Mouse (Mus musculus): ENCODE results near the gene Pak7. TPM values are rescaled to one million over a fixed set of nuclear protein-coding genes. Genes with fewer than 3 reads are reported as not detected.
A peak's percentile ranks its signal among the peaks of the same experiment; 100 is the strongest.

Pak7 gene
- polyA plus RNA-seq, 1 experiment from 2014 or later, result 1.1 TPM

- Histone ChIP-seq H3K9me3 (no peaks in the 10 kb centered on the region), H3K27me3 (replicated peaks) (peaks cover 15% of the 10 kb centered on the region), H3K27ac (no peak overlapping the region), H3K9ac (no peak overlapping the region), H3K4me2 (no peak overlapping the region), H3K4me3 (replicated peaks) (no peak overlapping the region), H3K4me1 (no peaks in the 10 kb centered on the region), H3K36me3 (no peaks in the 10 kb centered on the region)
- 94% methylated on average over 1 of the region's 1 CpGs for WGBS
- ATAC-seq (ENCODE audit: insufficient read depth, low FRiP score, low read depth), result no peak
Measured at GRCm38 (mm10) chr2:136064356-136064755, 323.4 kb downstream of the Pak7 start.

DNA sequence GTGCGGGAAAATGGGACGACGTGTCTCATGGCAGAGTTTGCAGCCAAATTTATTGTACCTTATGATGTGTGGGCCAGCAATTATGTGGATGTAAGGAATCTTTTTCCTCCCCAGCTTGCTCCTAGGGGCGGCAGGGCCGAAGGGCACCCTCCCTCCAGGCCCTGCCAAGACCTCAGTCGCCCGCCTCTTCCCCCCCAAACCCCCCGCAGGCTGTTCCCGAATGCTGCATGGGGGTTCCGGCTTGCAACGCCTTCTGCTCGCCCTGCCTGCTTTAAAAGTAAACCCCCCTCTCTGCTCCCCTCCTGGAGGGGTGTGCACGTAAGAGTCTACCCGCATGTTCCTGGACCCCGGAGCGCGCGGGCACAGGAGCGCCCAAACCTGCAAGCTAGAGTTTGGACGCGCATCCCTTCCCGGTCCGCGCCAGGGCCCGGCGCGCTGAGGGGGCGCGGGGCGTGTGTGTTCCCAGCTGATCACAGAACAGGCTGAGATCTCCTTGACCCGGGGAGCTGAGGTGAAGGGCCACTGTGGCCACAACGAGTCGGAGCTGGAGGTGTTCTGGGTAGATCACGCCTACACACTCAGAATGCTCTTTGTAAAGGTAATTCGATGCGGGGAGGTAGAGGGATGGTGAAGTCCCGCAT, 328.6 kb downstream of the Pak7 start:
- Histone ChIP-seq H3K9ac (no peak overlapping the region), H3K27me3 (replicated peaks) (peaks cover 34% of the 10 kb centered on the region)

DNA sequence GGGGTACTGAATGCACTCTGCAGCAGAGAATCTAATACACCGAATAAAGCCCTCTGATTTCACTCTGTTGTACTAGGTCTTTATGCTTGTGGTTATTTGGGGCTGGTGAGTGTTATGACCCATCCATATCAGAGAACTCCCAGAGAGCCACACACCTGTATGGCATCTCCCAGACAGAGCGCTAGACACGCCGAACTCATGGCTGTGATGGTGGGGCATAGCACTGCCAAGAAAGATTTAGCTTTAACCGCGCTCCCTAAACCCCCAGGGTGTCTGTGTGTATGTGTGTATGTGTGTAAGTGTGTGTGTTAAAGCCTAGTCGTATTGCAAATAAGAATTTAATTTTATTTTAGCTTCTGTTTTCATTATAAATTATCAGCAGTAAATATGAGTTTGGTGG, 329.4 kb downstream of the Pak7 start:
- Histone ChIP-seq H3K4me3 (replicated peaks) (no peak overlapping the region), H3K36me3 (no peaks in the 10 kb centered on the region), H3K4me1 (peaks cover 3% of the 10 kb centered on the region; the same call in 1 of the 2 replicates), H3K9me3 (no peaks in the 10 kb centered on the region), H3K27ac (no peak overlapping the region), H3K27me3 (replicated peaks) (peaks cover 34% of the 10 kb centered on the region), H3K9ac (no peak overlapping the region), H3K4me2 (peak overlapping the region; percentile 36; the same call in 1 of the 2 replicates)
- no peak for ATAC-seq (ENCODE audit: insufficient read depth, low FRiP score, low read depth)
- 7% methylated on average over 7 of the region's 7 CpGs for WGBS

More for the DNA sequence above, 328.6 kb downstream of the Pak7 start:
- H3K36me3 ChIP-seq, result no peaks in the 10 kb centered on the region
- peak overlapping the region; percentile 9; the same call in 1 of the 2 replicates for H3K4me3 ChIP-seq (replicated peaks)
- 3% methylated on average over 37 of the region's 37 CpGs for WGBS
- H3K4me2 ChIP-seq, result peak overlapping the region; percentile 21
- H3K4me1 ChIP-seq, result peaks cover 3% of the 10 kb centered on the region; the same call in 1 of the 2 replicates
- no peaks in the 10 kb centered on the region for H3K9me3 ChIP-seq
- ATAC-seq (ENCODE audit: insufficient read depth, low FRiP score, low read depth), result no peak
- H3K27ac ChIP-seq, result no peak overlapping the region

GRCm38 (mm10) chr2:136057861-136058331, 329.9 kb downstream of the Pak7 start:
- H3K9me3 ChIP-seq, result no peaks in the 10 kb centered on the region
- no peaks in the 10 kb centered on the region for H3K36me3 ChIP-seq
- H3K4me2 ChIP-seq, result peak overlapping the region; percentile 36
- ATAC-seq (ENCODE audit: insufficient read depth, low FRiP score, low read depth), result no peak
- no peak overlapping the region for H3K27ac ChIP-seq
- WGBS, result 5% methylated on average over 19 of the region's 19 CpGs
- H3K9ac ChIP-seq, result no peak overlapping the region
- H3K4me3 ChIP-seq (replicated peaks), result no peak overlapping the region
- H3K27me3 ChIP-seq (replicated peaks), result peaks cover 34% of the 10 kb centered on the region
- H3K4me1 ChIP-seq, result peaks cover 3% of the 10 kb centered on the region; the same call in 1 of the 2 replicates

DNA sequence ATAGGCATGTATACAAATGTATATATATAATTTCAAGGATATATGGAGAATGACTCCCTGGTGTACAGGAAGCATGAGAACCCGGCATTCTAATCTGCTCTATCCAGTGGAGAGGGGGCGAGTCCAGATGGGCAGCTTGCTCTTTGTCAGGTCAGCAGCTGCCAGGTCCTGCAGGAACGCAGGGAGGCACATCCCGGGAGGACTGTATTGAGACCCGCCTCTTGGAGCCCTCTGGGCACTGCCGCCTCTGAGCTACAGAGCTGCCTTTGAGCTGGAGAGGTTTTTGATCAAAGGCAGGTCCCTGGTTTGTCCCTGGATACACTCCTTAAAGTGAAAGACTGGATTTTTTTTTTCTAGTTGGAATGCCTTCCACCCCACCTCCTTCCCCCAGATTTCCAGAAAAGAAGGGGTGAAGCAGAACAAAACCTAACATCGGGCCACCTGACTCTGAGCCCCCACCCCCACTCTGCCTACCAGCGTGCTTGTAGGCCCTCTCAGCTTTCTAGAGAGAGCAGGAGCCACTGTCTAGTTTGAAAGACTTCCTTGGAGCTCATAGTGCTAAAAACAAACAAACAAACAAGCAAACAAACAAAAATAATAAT, 336.0 kb downstream of the Pak7 start, which contains the start of gene Lamp5:
Lamp5 (plus strand) TSS at position 552 of the 602 bp plus-strand sequence.
- H3K36me3 ChIP-seq, result no peaks in the 10 kb centered on the region
- H3K9ac ChIP-seq, result no peak within 1 kb of the TSS
- ATAC-seq (ENCODE audit: insufficient read depth, low FRiP score, low read depth), result no peak
- H3K4me3 ChIP-seq (replicated peaks), result no peak within 1 kb of the TSS
- WGBS, result 8% methylated on average over 8 of the region's 8 CpGs
- H3K4me1 ChIP-seq, result no peaks in the 10 kb centered on the region
- no peak within 1 kb of the TSS for H3K27ac ChIP-seq
- no peaks in the 10 kb centered on the region for H3K9me3 ChIP-seq
- H3K4me2 ChIP-seq, result peak within 1 kb of the TSS; percentile 31
- H3K27me3 ChIP-seq (replicated peaks), result 0 out of 2 replicates have a peak, but pooled peaks cover 4% of the 10 kb centered on the region

GRCm38 (mm10) chr2:136050793-136051615, 336.8 kb downstream of the Pak7 start:
- Histone ChIP-seq H3K9ac (no peak overlapping the region), H3K27ac (no peak overlapping the region), H3K36me3 (no peaks in the 10 kb centered on the region), H3K4me3 (replicated peaks) (no peak overlapping the region), H3K4me2 (peak overlapping the region; percentile 31), H3K4me1 (no peaks in the 10 kb centered on the region), H3K27me3 (replicated peaks) (0 out of 2 replicates have a peak, but pooled peaks cover 4% of the 10 kb centered on the region), H3K9me3 (no peaks in the 10 kb centered on the region)
- WGBS, result 18% methylated on average over 27 of the region's 27 CpGs
- ATAC-seq (ENCODE audit: insufficient read depth, low FRiP score, low read depth), result no peak

GRCm38 (mm10) chr2:136048464-136048863, 339.3 kb downstream of the Pak7 start:
- H3K9ac ChIP-seq, result no peak overlapping the region
- H3K27ac ChIP-seq, result no peak overlapping the region
- WGBS, result 90% methylated on average over 4 of the region's 4 CpGs
- no peaks in the 10 kb centered on the region for H3K4me1 ChIP-seq
- H3K9me3 ChIP-seq, result no peaks in the 10 kb centered on the region
- H3K36me3 ChIP-seq, result no peaks in the 10 kb centered on the region
- no peak overlapping the region for H3K4me2 ChIP-seq
- no peak overlapping the region for H3K4me3 ChIP-seq (replicated peaks)
- ATAC-seq (ENCODE audit: insufficient read depth, low FRiP score, low read depth), result no peak
- H3K27me3 ChIP-seq (replicated peaks), result 0 out of 2 replicates have a peak, but pooled peaks cover 4% of the 10 kb centered on the region

Other genes with a start within 250 kb of the Pak7 start
- 0.21 and 0.23 TPM in 2 replicates for gene Ankef1, start 113.9 kb upstream of the Pak7 start, polyA plus RNA-seq (2015; fragmentation: Nextera tagmentation; extraction: Ambion mirVana)